In genomic region chr5:33721541-33722265, GRCm38 (mm10) we compare ENCODE assay signal across 8 mouse cellular contexts. TPM values are rescaled to one million over a fixed set of nuclear protein-coding genes. Genes with fewer than 3 reads are reported as not detected.
DNase-seq lines count a peak whose midpoint lies in the region; ATAC-seq and TF ChIP-seq lines count a peak whose summit lies in the region.

TSS of gene Fgfr3 (plus strand) at chr5:33721674.

- TF ChIP-seq CTCF in bone marrow macrophage, adult 2 months (IDR thresholded peaks at IDR 0.05; ENCODE audit: low read depth, low read length) = no peak
- no peak for TF ChIP-seq CTCF in testis, adult 2 months (IDR thresholded peaks at IDR 0.05; ENCODE audit: control insufficient read depth, insufficient read depth, insufficient replicate concordance, low read depth, low read length)

- peak; percentile 52 to 65 for DNase-seq in cerebellum, postnatal 10 days
- no peak for DNase-seq in cerebellum, postnatal 4 days (ENCODE audit: low spot score in 2 of 2)
- no peak for DNase-seq in gonadal fat pad, adult 2 months (ENCODE audit: low read depth)
- DNase-seq in intestine, embryonic 14.5 days (ENCODE audit: low spot score) = peak; percentile 88
- DNase-seq in limb, embryonic 10.5 days (ENCODE audit: low spot score) = peak; percentile 84

- peak within 1 kb of the TSS; percentile 99 for H3K4me2 ChIP-seq in intestine, embryonic 14.5 days (ENCODE audit: low read length)
- peak within 1 kb of the TSS; percentile 97 for H3K4me2 ChIP-seq in midbrain, embryonic 13.5 days (replicated peaks)

- peak within 1 kb of the TSS; percentile 59 for H3K9ac ChIP-seq in intestine, embryonic 14.5 days (ENCODE audit: low read length)
- peak within 1 kb of the TSS; percentile 84 for H3K9ac ChIP-seq in midbrain, embryonic 13.5 days (replicated peaks)

- peak; percentile 59 for ATAC-seq in intestine, embryonic 14.5 days (replicated peaks; ENCODE audit: low FRiP score, low TSS enrichment, low read depth)
- peak; percentile 49 for ATAC-seq in midbrain, embryonic 13.5 days

- peaks cover 18% of the 10 kb centered on the region for H3K27me3 ChIP-seq in intestine, embryonic 14.5 days (replicated peaks; ENCODE audit: control insufficient read depth, insufficient read depth, low read length)
- H3K27me3 ChIP-seq in limb, embryonic 10.5 days (ENCODE audit: low read depth, poor library complexity, severe bottlenecking) = peaks cover 84% of the 10 kb centered on the region
- peaks cover 73% of the 10 kb centered on the region for H3K27me3 ChIP-seq in midbrain, embryonic 13.5 days
- peaks cover 2% of the 10 kb centered on the region; the same call in 1 of the 2 replicates for H3K27me3 ChIP-seq in testis, adult 2 months (ENCODE audit: control insufficient read depth, insufficient read depth, low read length)

- no peak within 1 kb of the TSS for H3K27ac ChIP-seq in bone marrow macrophage, adult 2 months (ENCODE audit: insufficient read depth, low read depth, low read length)
- peak within 1 kb of the TSS; percentile 19; the same call in 1 of the 2 replicates for H3K27ac ChIP-seq in intestine, embryonic 14.5 days (ENCODE audit: low read depth)
- peak within 1 kb of the TSS; percentile 81 for H3K27ac ChIP-seq in limb, embryonic 10.5 days
- H3K27ac ChIP-seq in midbrain, embryonic 13.5 days = peak within 1 kb of the TSS; percentile 84
- H3K27ac ChIP-seq in testis, adult 2 months (ENCODE audit: control insufficient read depth, insufficient read depth, low read depth, low read length) = no peak within 1 kb of the TSS

- no peak for TF ChIP-seq POLR2A in bone marrow macrophage, adult 2 months (IDR thresholded peaks at IDR 0.05; ENCODE audit: borderline replicate concordance, low read depth, low read length)
- no peak for TF ChIP-seq POLR2A in testis, adult 2 months (IDR thresholded peaks at IDR 0.05; ENCODE audit: control insufficient read depth, low read depth, low read length)

- H3K4me1 ChIP-seq in bone marrow macrophage, adult 2 months (ENCODE audit: control insufficient read depth, insufficient read depth, low read length) = no peaks in the 10 kb centered on the region
- peaks cover 16% of the 10 kb centered on the region for H3K4me1 ChIP-seq in intestine, embryonic 14.5 days (replicated peaks; ENCODE audit: control insufficient read depth, insufficient read depth, low read length)
- peaks cover 45% of the 10 kb centered on the region for H3K4me1 ChIP-seq in limb, embryonic 10.5 days
- H3K4me1 ChIP-seq in midbrain, embryonic 13.5 days (replicated peaks) = peaks cover 63% of the 10 kb centered on the region
- H3K4me1 ChIP-seq in testis, adult 2 months (ENCODE audit: control insufficient read depth, insufficient read depth, low read length) = peaks cover 34% of the 10 kb centered on the region

- H3K9me3 ChIP-seq in intestine, embryonic 14.5 days (ENCODE audit: control insufficient read depth, low read length) = no peaks in the 10 kb centered on the region
- H3K9me3 ChIP-seq in limb, embryonic 10.5 days (replicated peaks) = no peaks in the 10 kb centered on the region
- no peaks in the 10 kb centered on the region for H3K9me3 ChIP-seq in midbrain, embryonic 13.5 days

- no peaks in the 10 kb centered on the region for H3K36me3 ChIP-seq in intestine, embryonic 14.5 days (ENCODE audit: control insufficient read depth, insufficient read depth, low read length)
- no peaks in the 10 kb centered on the region for H3K36me3 ChIP-seq in limb, embryonic 10.5 days
- no peaks in the 10 kb centered on the region for H3K36me3 ChIP-seq in midbrain, embryonic 13.5 days
- H3K36me3 ChIP-seq in testis, adult 2 months (ENCODE audit: control insufficient read depth, insufficient read depth, low read length) = no peaks in the 10 kb centered on the region

- under 1% methylated on average over 72 of the region's 73 CpGs for WGBS in intestine, embryonic 14.5 days
- 1% methylated on average over 73 of the region's 73 CpGs for WGBS in limb, embryonic 10.5 days
- WGBS in midbrain, embryonic 13.5 days = under 1% methylated on average over 71 of the region's 73 CpGs

- H3K4me3 ChIP-seq in bone marrow macrophage, adult 2 months (ENCODE audit: insufficient read depth, low read length) = peak within 1 kb of the TSS; percentile 49
- peak within 1 kb of the TSS; percentile 74 for H3K4me3 ChIP-seq in intestine, embryonic 14.5 days (ENCODE audit: low read depth, low read length)
- H3K4me3 ChIP-seq in limb, embryonic 10.5 days = peak within 1 kb of the TSS; percentile 80
- H3K4me3 ChIP-seq in midbrain, embryonic 13.5 days (replicated peaks) = peak within 1 kb of the TSS; percentile 72
- peak within 1 kb of the TSS; percentile 83 for H3K4me3 ChIP-seq in testis, adult 2 months (ENCODE audit: control insufficient read depth, low read depth, low read length)

RNA-seq across cellular contexts. Expression of gene Fgfr3, which starts in this region (rescaled TPM):
- polyA plus RNA-seq in bone marrow macrophage, adult 2 months (2012; ENCODE audit: insufficient read depth, insufficient read length, missing spikeins) = not detected in 2 replicates
- 27.2 and 33.9 TPM in 2 replicates for polyA plus RNA-seq in gonadal fat pad, adult 2 months (2012; rRNA removed)
- 11.1 and 13.7 TPM in 2 replicates for polyA plus RNA-seq in intestine, embryonic 14.5 days (2014; fragmentation: Nextera tagmentation; extraction: Ambion mirVana)
- polyA plus RNA-seq in limb, embryonic 10.5 days (2016; fragmentation: Nextera tagmentation; extraction: Ambion mirVana) = 4.9 and 10.5 TPM in 2 replicates
- 38.3 and 45.9 TPM in 2 replicates for polyA plus RNA-seq in midbrain, embryonic 13.5 days (2015; fragmentation: Nextera tagmentation; extraction: Ambion mirVana)
- polyA plus RNA-seq in testis, adult 2 months (2012; rRNA removed) = 3.8 and 4.3 TPM in 2 replicates

Comparison
In these comparisons a context has a peak if more than half of its experiments do, and no peak if none do; other contexts are left out.
1. DNase-seq: peak in cerebellum, postnatal 10 days (2 of 2), intestine, embryonic 14.5 days (single experiment) and limb, embryonic 10.5 days (single experiment); none in cerebellum, postnatal 4 days (0 of 2) and gonadal fat pad, adult 2 months (single experiment).
2. H3K27ac ChIP-seq: peak in intestine, embryonic 14.5 days (single experiment), limb, embryonic 10.5 days (single experiment) and midbrain, embryonic 13.5 days (single experiment); none in bone marrow macrophage, adult 2 months (single experiment) and testis, adult 2 months (single experiment).
3. Peak in every context shown above with its lines, with median percentiles within 50 percentile points of each other: H3K4me3 ChIP-seq.